Mouse (Mus musculus) spleen, adult 18-20 months (tissue): ENCODE data around the gene Taf1b.
"Not testable (repeated sequence)": the region's sequence is repeated elsewhere in the genome, so short reads cannot be mapped to it uniquely, and the experiment has no call there.

ENCODE experiments used
- DNase-seq, 2 experiments: peaks; one replicate each; pipeline ENCODE4 v3.0.0; 2022; ENCODE audit warnings: mixed read lengths in 2 of 2

The Taf1b gene

DNA sequence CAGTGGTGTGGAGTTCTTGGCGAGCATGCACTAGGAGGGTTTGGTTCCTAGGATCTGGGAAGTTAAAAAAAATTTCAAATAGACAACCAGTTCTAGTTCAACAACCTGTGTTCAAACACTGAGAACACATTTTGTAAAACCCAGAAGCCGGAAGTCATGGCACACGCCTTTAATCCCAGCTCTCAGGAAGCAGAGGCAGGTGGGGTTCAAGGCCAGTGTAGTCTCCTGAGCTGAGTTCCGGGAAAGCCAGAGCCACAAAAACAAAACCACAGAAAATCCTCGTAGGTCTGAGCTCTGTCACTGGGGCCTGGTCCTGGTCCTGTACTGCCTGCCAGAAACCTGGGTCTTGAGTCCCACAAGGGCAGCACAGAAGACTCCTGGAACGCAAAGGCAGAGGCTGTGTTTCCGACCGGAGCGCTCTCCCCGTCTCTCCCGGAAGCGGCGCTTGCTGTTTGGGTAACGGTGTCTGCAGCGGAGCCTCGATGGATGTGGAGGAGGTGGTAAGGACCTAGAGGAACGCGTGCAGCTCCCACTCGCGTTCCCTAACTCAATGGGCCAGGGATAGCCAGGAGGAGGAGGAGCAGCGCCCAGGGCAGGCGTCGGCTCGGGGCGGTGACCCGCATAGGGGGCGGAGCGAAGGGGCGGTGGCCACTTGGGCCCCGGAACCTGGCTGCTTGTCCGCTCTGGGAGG, at the start of gene Taf1b:
TSS of gene Taf1b (plus strand) at position 210 of the 691 bp plus-strand sequence.
- DNase-seq, result peak; percentile 65 to 83

DNA sequence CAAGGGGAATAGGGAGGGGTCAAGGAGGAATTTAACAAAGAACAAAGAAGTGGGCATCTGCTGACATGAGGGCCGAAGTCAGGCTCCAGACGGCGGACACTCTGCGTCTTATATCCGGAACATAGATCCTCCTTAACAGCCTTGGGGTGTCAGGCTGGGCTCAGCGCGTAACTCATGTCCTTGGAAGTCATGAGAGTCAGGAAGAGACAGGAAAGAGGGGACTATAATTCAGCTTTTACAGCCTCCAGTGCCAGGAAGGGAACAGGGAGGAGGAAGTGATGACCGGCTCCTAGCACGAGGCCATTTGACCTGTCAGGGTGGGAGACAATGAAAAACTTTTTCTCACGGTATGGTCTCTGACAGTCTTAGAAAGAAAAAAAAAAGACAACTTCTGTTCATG, 37.8 kb upstream of the Taf1b start:
- no peak for DNase-seq

DNA sequence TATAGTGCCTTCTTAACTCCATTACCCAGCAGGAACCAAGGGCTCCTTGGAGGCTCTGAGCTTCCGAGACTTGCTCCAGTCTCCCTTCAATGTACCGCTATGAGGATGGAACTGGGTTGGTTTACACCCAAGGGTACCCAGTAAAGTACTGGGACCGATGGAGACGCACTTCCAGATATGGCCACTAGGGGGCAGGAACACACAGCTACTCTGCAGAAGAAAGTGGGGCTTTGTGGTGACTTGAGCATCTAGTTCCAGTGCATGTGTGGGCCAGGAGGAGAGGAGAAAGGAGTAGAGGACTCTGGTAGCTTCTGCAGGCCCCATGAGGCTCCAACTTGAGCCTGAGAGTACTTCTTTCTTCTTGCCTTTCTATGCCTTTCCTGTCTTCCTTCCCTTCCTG, 36.0 kb upstream of the Taf1b start:
- DNase-seq, result peak in 1 of 2 experiments; percentile 18

DNA sequence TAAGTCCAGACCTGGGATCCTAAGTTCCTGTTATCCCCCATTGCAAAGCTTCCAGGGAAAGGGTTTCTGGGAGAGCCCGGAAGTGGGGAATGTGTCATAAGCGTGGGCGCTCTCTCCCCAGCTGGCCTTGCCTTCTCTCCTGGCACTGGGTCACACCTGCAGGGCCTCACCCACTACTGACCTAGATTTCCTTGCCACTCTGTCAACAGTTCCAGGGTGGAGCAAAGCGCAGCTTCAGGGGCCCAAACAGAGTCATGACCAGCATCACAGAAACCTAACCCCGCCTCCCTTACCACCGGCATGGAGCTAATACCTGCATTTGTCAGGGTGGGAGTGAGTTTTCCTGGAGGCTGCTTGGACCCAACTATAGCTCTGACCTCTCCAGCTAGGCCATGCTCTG, 34.7 kb upstream of the Taf1b start:
- DNase-seq, result not testable (repeated sequence)

DNA sequence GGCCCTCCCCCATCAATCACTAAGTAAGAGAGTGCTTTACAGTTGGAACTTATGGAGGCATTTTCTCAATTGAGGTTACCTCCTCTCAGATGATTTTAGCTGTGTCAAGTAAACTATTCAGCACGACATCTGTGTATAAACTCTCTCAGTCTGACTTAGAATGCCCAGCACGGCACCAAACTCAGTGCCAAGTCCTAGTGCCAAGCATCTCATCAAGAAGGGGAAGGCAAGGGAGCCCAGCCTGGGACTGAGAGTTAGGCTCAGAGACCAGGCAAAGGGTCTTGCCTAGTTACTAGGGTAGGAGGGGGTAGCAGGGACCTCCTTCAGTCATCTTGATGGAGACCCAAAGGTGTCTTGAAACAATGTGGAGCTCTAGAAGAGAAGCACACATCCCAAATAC, 29.2 kb upstream of the Taf1b start:
- no peak for DNase-seq

DNA sequence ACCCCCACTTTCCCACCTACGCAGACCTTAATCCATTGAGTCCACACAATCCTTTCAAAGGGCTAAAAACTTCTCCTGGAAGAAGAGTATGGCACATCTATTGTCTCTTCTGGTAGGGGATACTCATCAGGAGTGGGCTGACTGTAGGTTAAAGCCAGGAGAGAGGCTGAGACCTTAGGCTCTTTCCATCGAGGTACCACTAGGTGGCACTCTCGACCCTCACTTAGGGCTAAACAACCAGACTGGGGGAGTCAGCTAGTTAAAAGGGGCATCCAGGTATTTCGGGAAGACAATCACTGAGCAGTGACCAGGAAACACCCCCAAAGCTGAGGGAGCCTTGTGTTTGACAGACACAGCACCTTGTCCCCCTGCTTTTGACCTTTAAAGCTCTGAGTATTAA, 27.2 kb upstream of the Taf1b start:
- DNase-seq, result peak; percentile 14 to 54

DNA sequence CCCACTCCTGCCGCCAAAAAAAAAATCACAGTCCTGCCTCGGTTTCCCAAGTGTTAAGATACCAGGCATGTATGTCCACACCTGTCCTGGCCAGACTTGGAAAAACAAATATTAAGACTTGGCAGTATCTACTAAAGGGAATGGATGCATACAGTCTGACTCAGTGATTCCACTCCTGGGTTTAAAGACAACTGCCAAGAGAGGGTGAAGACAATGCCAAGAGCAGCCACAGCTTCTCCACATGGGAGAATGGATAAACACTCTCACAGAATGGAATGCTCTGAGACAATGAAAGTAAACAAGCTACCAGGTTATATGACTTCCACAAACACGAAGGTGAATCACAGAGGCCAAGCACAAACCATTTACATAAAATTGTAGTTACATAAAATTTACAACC, 24.9 kb upstream of the Taf1b start:
- DNase-seq, result no peak

DNA sequence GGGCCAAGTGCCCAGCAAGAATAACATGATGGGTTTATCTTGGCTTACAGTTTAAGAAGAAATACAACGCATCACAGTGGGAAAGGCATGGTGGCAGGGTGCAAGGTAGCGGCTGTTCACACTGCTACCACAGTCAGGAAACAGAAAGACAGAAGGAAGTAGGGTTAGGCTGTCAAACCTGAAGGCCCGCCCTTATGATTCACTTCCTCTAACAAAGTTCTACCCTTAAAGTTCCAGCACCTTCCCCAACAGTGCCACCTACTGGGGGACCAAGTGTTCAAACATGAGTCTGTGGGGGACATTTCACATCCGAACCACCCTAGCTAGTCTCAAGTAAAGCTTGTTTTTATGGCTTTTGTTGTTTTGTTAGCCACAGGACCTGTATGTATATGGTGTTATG, 13.2 kb upstream of the Taf1b start:
- DNase-seq, result no peak

DNA sequence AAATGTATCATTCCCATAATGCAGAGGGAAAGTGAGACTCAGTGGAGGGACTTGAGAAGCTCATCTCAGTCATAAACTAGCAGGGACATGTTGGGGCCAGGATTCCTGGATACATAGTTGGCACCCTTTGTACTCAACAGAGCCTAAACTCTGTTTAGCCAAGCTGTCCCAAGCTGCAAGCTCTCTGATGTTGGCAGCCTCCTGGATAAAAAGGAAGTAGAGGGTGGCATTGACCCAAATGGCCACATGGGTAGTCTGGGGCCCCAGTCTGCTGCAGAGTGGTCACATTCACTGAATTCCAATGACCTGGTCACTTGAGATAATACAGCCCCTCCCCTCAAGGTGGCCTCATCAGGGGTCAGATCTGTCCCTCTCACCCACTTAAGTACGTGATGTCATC, 11.3 kb upstream of the Taf1b start:
- no peak for DNase-seq

DNA sequence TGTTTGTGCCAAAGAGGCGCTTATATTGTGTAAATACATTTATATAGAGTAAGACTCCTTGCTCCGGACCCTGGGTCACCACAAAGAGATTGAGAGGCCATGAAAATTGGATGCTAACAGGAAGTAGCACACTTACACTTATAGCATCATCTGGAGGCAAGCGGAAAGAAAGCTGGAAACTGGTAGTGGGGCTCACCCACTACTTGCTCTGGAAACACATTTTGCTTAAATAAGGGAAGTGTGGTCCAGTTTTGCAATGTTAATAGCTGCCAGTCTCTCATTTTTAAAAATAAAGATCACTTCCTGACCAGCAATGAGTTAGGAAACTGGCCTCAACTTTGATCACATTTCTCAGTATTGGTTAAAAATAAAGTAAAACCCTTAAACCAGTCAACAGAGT, 5.7 kb upstream of the Taf1b start:
- DNase-seq, result not testable (repeated sequence)

DNA sequence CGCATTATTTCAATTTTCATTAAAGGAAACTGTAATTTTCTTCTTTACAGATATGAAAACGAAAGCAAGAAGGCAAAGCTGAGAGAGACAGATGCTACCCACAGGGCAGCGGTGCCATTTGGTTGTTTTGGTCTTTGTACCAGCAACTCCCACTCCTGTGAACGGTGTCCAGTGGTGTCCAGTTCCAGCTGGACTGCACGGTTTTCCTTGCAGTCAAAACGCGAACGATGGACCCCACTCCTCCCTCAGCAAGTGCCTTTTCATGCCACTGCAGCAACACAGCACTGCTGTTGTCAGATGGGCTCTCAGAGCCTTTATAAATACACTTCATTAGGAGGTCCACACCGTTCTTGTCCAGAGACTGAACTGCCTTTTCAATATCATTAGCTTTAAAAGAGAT, 5.1 kb upstream of the Taf1b start:
- no peak for DNase-seq

DNA sequence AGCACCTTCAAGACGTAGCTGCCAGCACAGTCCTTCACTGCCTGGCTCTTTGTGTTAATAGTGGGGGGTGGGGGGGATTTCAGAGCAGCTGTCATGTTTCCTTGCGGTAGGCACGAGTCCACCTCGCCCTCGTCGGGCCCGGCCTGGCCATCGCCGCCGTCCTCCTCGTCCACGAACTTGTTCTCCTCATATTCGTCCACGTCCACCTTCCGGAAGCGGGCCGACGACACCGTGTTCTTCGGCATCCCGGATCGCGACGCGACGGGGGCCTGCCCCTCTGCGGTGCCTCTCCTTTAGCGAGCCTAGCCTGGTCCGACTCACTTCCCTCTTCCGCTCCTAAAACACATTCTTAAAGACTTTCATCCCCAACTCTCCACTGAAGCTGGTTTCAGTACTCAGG, 4.7 kb upstream of the Taf1b start:
- peak; percentile 7 to 22 for DNase-seq

DNA sequence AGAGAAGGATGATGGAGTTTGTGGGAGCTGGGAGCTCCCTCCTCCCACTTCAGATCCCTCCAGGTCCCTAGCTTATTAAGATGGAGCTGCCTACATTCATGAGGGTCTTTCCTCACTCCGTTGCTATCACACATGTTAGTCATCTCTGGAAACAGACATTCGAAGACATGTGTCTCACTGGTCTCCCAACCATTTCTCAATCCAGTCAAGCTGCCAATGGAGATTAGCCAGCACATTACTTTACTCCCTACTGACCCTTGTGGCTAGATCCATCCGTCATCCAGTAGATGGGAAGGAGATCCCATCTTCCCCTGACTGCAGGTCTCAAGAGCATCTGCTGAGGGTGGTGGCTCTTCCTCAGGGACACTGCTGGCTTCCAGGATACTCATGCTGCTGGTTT, 3.4 kb upstream of the Taf1b start:
- not testable (repeated sequence) for DNase-seq

DNA sequence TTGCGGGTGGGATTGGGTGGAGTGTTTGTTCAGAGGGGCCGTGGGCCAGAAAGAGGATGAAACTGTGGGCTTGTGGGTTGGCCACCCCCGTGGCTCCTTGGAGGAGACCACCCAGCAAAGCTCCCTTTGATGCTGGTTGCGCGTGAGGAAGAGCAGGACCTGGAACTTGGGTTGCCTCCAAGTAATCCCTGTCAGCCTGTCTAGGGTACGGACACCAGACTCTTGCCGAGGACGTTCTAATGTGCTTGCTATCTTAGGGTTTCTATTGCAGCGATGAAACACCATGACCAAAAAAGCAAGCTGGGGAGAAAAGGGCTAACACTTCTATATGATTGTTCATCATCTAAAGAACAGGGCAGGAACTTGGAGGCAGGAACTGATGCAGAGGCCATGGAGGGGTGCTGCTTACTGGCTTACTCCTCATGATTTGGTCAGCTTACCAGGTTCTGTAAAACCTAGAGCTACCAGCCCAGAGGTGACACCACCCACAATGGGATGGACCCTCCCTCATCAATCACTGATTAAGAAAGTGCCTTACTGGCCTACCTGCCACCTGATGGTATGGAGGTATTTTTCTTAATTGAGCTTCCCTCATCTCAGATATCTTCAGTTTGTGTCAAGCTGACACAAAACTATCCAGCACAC, 804 bp downstream of the Taf1b start:
- not testable (repeated sequence) for DNase-seq

DNA sequence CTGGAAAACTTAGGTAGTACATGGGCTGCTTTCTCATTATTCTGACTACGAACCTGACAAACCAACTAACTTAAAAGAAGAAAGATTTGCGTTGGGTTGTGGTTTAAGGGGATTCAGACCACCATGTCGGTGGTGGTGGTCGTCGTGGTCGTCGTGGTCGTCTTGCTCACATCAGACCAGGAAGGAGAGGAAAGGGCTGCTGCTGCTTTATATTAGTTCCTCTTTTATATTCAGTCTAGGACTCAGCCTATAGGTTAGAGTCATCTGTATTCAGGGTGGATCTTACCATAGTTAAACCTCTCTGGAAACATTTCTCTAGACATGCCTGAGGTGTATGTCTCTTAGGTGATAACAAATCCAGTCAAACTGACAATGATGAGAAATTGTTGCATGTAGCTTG, 19.0 kb downstream of the Taf1b start:
- no peak for DNase-seq

DNA sequence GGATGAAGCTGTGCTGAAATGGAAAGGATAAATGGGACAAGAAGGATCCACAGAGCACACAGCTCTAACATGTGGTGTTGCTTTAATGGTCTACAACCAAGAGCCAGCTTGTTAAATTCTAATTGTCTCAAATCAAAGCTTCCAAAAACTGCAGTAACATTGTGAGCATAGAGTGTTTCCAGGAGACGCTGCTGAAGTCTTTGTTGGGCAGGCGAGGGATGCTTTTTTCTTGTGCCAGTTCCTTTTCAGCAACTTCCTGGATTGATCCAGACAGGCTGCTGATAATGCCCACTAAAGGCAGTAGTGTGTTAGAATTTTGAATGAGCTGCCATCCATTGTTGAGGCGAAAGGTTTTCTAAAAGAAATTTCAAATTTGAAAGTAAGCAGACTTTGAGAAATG, 22.9 kb downstream of the Taf1b start:
- no peak for DNase-seq

DNA sequence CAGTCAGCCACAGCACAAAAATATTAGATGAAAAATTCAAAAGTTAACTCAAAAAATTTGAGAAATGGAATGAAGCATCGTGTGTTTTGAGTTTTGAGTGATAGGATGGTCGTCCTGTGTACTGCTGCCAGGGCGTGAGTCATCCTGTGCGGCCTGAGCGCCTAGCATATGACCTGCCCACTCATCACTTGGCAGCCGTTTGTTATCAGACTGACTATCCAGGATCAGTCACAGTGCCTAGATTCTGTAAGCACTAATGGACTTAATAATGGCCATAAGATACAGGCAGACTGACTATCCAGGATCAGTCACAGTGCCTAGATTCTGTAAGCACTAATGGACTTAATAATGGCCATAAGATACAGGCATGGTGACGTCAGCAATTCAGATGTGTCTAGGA, 26.9 kb downstream of the Taf1b start:
- not testable (repeated sequence) for DNase-seq

DNA sequence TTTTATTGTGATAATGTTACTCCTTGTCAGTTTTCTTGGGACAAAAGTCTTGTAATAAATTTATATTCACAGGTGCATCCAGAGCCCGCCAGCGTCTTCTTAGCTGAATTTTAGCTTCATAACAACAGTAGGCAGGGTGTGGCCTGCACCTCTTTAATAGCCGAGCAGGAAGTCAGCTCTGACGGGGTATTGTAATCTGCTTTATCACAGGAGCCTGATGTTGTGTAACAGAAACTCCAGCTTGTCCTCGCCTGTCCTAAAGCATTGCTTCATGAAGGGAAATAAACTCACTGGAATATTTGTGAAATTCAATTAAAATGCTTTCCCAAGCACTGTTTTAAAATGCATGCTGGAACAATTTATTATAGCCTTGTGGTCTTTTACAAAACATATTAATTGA, 38.2 kb downstream of the Taf1b start:
- no peak for DNase-seq

DNA sequence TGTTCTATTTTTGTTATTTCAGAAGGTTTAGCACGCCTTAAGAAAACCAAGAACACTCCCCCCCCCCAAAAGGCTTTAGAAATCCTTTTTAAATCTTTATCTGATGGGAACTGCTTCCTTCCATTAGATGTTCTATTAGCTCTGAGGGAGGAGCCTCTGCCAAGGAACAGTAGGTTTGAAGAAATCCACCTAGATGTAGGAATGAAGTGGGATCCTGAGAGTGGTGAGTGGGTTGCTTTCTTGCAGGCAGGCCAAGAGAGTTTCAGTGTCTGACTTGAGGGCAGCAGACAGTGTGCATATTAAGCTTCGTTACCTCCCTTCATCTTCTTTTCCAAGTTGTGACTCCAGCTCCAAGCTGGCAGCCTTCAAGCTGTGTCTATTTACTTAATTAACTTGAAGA, 39.0 kb downstream of the Taf1b start:
- no peak for DNase-seq

DNA sequence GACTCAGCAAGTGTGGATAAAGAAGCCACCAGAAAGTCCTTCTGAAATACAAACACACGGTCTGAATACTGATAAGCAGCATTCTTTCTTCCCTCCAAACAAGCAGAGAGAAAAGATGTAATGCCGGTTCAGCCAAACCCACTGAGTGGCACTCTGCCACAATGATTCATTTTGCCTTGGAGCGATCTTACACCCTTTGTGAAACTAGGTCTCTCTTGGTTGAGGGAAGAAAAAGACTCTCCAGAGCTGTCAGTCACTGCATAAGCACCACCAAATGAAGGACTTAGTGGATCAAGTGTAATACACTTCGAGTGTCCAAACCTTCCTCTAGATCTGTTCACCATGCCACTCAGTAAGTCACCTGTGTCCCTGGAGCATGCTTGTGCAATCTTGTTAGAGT, 39.8 kb downstream of the Taf1b start:
- no peak for DNase-seq

DNA sequence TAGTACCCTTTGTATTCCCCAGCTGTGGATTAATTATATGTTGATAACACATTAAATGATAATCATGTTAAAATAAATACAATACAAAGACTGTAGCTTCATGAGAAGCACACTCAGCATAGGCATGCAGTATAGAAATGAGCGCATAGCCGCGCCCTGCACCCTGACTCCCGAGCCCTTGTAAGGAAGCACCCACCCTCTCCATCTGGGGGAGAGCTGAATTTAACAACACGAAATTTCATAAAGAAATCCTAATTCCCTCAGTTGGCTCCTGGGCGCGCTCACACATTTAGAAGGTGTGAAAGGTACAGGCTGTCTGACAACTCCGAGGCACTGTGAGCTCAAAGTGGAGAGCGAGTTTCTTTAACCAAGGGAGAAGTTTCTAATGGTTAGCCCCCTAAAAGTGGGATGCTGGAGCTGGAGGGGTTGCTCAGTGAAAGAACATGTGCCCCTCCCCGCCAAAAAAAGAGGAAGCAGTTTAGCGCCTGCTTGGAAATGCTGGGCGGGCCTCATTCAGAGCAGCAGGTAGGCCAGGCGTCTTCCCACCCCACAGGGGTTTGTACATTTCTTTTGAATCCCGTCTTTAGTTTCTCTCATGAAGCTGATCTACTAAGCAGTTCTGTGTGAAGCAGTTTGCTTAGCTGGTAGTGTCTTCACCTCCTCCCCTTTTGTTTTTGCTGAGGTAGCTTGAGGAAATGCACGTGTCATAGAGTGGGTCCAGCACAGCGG, 43.4 kb downstream of the Taf1b start:
- DNase-seq, result no peak

DNA sequence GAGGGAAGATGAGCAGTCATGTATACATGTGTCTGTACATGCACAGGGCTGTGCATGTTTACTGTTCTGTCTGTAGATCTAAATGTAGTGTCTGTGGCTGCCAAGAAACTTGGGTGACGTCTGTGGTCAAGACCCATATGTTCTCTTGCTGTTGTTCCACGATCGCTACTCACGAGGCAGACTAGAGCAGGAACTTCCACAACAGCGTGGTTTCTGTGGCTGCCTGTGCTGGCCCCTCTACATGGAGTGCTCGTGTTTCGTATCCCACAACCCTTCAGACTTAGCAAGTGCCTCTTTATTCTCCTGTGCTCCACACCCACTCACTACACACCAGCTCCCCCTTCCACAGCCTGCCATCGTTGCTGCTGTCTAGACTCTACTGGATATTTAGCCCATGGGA, 49.5 kb downstream of the Taf1b start:
- no peak for DNase-seq

DNA sequence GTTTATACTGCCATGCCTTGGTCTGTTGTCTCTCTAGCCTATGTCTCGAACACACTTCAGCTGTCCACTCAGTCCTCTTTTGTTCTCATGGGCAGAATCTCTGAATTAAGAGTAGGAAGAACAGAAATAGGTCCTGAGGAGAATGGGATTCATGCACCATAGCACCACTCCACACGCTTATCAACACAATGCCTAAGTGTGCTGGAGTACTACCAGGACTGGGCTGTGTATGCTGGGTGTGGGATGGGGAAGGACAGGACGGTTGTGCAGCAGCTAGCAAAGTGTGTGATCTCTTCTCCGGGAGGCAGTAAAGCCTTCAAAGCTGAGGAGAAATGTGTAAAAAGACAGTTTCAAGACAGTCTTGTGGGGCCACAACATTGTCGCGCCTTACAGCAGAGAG, 50.7 kb downstream of the Taf1b start:
- no peak for DNase-seq

DNA sequence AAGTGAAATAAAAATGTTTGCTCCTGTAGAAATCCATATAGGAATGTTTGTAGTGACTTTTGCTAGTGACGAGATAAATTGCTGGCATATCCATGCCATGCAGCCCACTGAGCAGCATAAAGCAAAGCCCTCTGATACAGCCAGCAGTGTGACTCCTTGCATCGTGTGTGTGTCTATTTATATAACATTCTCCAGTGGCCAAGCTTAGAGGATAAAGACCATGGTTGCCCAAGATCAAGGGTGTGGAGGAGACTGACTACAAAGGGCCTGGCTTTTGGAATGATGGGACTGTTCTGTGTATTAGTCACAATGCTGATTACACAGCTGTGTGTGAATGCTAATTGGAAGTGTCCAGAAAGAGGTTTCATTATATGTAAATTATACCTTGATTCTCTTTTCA, 54.4 kb downstream of the Taf1b start:
- no peak for DNase-seq
